Mouse (Mus musculus): ENCODE results near the gene Atpif1. TPM values are rescaled to one million over a fixed set of nuclear protein-coding genes. Genes with fewer than 3 reads are reported as not detected.

The Atpif1 gene
- total and polyA plus RNA-seq, 3 experiments, result 292 to 397 (median 342) TPM

DNA sequence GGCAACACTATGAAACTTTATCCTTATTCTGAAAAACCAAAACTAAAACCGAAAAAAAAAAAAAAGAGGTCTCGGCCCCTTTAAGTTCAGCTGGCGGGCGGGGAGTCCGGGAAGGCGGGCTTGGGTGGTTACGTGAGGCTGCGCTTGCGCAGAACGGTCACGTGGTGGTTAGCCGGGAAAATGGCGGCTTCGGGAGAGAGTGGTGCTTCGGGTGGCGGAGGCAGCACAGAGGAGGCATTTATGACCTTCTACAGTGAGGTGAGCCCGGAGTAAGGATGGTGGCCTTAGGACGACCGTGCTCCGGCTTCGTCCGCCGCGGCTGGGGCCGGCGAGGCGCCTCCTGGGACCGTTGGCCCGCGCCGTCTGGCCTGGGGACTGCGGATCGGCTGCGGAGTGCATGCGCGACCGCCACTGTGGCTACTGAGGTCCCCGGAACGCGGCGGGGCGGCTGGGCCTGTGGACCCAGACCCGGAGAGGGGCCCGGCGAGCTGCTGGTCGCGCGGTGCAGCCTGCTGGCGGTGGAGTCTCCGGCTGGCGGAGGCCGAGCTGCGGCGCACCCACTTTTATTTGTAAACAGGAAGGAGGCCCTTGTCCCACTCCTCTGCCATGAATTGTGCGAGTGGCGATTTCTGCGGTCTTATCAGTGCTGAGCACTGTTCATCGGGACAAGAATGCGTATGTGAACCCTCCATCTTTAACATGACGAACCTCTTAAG, 2.1 kb upstream of the Atpif1 start, which contains the start of gene Dnajc8:
Dnajc8 (plus strand) TSS at position 145 of the 716 bp plus-strand sequence.
- peaks cover 13 to 42% of the 10 kb centered on the region in 2 experiments for H3K36me3 ChIP-seq (replicated peaks in 1 of 2; ENCODE audit: control insufficient read depth in 1 of 2, insufficient read depth in 1 of 2, low read length in 1 of 2)
- H3K79me2 ChIP-seq (replicated peaks; ENCODE audit: control insufficient read depth, extremely low read depth, insufficient read depth, poor library complexity, severe bottlenecking), result peaks cover 54% of the 10 kb centered on the region
- in situ Hi-C loops (cut with MboI; ENCODE audit: low pct_ligation_motif_present, low pct_unique_long_range_greater_than_20kb, low sequenced_read_pairs), result no loop called here
- H3K4me3 ChIP-seq (replicated peaks in 1 of 3; ENCODE audit: low read depth in 2 of 3, low read length in 2 of 3, poor library complexity in 1 of 3), result peak within 1 kb of the TSS; percentile 84 to 96 (median 90)
- no peaks in the 10 kb centered on the region for H3K9me3 ChIP-seq (replicated peaks; ENCODE audit: low read length)
- H3K27ac ChIP-seq (ENCODE audit: insufficient read depth, low read depth), result peak within 1 kb of the TSS; percentile 54
- TF ChIP-seq SIN3A (IDR thresholded peaks at IDR 0.05; ENCODE audit: low read length), result peak; percentile 67
- no peak; the same call in 1 of the 2 replicates for TF ChIP-seq GABPA (IDR thresholded peaks at IDR 0.05; ENCODE audit: insufficient replicate concordance, low read depth, low read length)
- peak; percentile 98 for TF ChIP-seq MAX (IDR thresholded peaks at IDR 0.05; ENCODE audit: low read length)
- TF ChIP-seq CHD2 (IDR thresholded peaks at IDR 0.05; ENCODE audit: low read length), result no peak
- no peak for TF ChIP-seq JUN (IDR thresholded peaks at IDR 0.05; ENCODE audit: insufficient read depth, low read depth, low read length)
- peak; percentile 93 for TF ChIP-seq NRF1 (IDR thresholded peaks at IDR 0.05; ENCODE audit: low read depth, low read length)
- TF ChIP-seq UBTF (IDR thresholded peaks at IDR 0.05; ENCODE audit: low read depth, low read length), result peak; percentile 56; the same call in 1 of the 2 replicates
- TF ChIP-seq MAZ (IDR thresholded peaks at IDR 0.05; ENCODE audit: low read depth, low read length), result peak; percentile 73; the same call in 1 of the 2 replicates
- peak; percentile 60 for TF ChIP-seq ETS1 (conservative IDR thresholded peaks at IDR 0.05; ENCODE audit: low read depth, low read length)
- TF ChIP-seq ZKSCAN1 (IDR thresholded peaks at IDR 0.05; ENCODE audit: borderline replicate concordance, low read depth, low read length), result no peak
- TF ChIP-seq EP300 (IDR thresholded peaks at IDR 0.05; ENCODE audit: low read length), result no peak; the same call in 1 of the 2 replicates
- peak; percentile 61; the same call in 1 of the 2 replicates for TF ChIP-seq ELF1 (IDR thresholded peaks at IDR 0.05; ENCODE audit: low read depth, low read length)
- TF ChIP-seq MEF2A (IDR thresholded peaks at IDR 0.05; ENCODE audit: borderline replicate concordance, low read depth, low read length), result 0 out of 2 replicates have a peak, but pooled peaks have one; percentile 21
- no peak for TF ChIP-seq CHD1 (IDR thresholded peaks at IDR 0.05; ENCODE audit: low read depth, low read length)
- no peak for TF ChIP-seq MYC (IDR thresholded peaks at IDR 0.05; ENCODE audit: low read depth, low read length)
- no peak for TF ChIP-seq RAD21 (IDR thresholded peaks at IDR 0.05; ENCODE audit: low read depth, low read length)
- peak; percentile 73 for TF ChIP-seq IRF4 (IDR thresholded peaks at IDR 0.05; ENCODE audit: low read depth, low read length)
- no peak for TF ChIP-seq RCOR1 (conservative IDR thresholded peaks at IDR 0.05; ENCODE audit: low read depth, low read length)
- TF ChIP-seq KAT2A (IDR thresholded peaks at IDR 0.05; ENCODE audit: insufficient replicate concordance, low read length), result peak; percentile 75; the same call in 1 of the 2 replicates
- TF ChIP-seq ZC3H11A (IDR thresholded peaks at IDR 0.05; ENCODE audit: low read depth, low read length), result no peak
- TF ChIP-seq ZNF384 (IDR thresholded peaks at IDR 0.05; ENCODE audit: low read depth, low read length), result peak; percentile 98
- peak; percentile 79 for TF ChIP-seq MXI1 (IDR thresholded peaks at IDR 0.05; ENCODE audit: low read depth, low read length)
- TF ChIP-seq NELFE (IDR thresholded peaks at IDR 0.05; ENCODE audit: low read depth, low read length), result peak; percentile 93
- peak; percentile 97 for TF ChIP-seq TCF12 (IDR thresholded peaks at IDR 0.05; ENCODE audit: low read depth, low read length)
- no peak for TF ChIP-seq CTCF (conservative IDR thresholded peaks at IDR 0.05 in 1 of 2, IDR thresholded peaks at IDR 0.05 in 1 of 2; ENCODE audit: low read depth in 2 of 2, low read length in 2 of 2)
- TF ChIP-seq HCFC1 (IDR thresholded peaks at IDR 0.05; ENCODE audit: low read depth, low read length), result peak; percentile 86
- TF ChIP-seq E2F4 (IDR thresholded peaks at IDR 0.05; ENCODE audit: insufficient replicate concordance, low read depth, low read length), result peak; percentile 91; the same call in 1 of the 2 replicates
- no peak for TF ChIP-seq JUND (conservative IDR thresholded peaks at IDR 0.05; ENCODE audit: low read depth, low read length)
- no peak for TF ChIP-seq PAX5 (IDR thresholded peaks at IDR 0.05; ENCODE audit: low read length)
- peak; percentile 100 for TF ChIP-seq USF1 (IDR thresholded peaks at IDR 0.05; ENCODE audit: low read depth, low read length)
- peak; percentile 87 for TF ChIP-seq TBP (conservative IDR thresholded peaks at IDR 0.05; ENCODE audit: low read depth, low read length)
- TF ChIP-seq ZMIZ1 (IDR thresholded peaks at IDR 0.05; ENCODE audit: low read depth, low read length), result no peak; the same call in 1 of the 2 replicates
- no peak for TF ChIP-seq SMC3 (IDR thresholded peaks at IDR 0.05; ENCODE audit: low read depth, low read length)
- TF ChIP-seq USF2 (conservative IDR thresholded peaks at IDR 0.05; ENCODE audit: low read depth, low read length), result peak; percentile 97
- peak; percentile 86 for TF ChIP-seq POLR2A (IDR thresholded peaks at IDR 0.05; ENCODE audit: low read depth, low read length)
- TF ChIP-seq BHLHE40 (IDR thresholded peaks at IDR 0.05; ENCODE audit: low read depth, low read length), result peak; percentile 67
- TF ChIP-seq MAFK (IDR thresholded peaks at IDR 0.05; ENCODE audit: insufficient replicate concordance, low read length), result no peak
- peak; percentile 72; the same call in 1 of the 2 replicates for TF ChIP-seq POLR2AphosphoS2 (IDR thresholded peaks at IDR 0.05; ENCODE audit: low read depth, low read length)
- DNase-seq (ENCODE audit: extremely low read depth), result peak; percentile 94
- peak within 1 kb of the TSS; percentile 88 for H3K9ac ChIP-seq (ENCODE audit: insufficient read depth, low read depth)
- H3K27me3 ChIP-seq (replicated peaks), result no peaks in the 10 kb centered on the region
- dilution Hi-C loops (cut with MboI; ENCODE audit: extremely low pct_ligation_motif_present, extremely low pct_unique_long_range_greater_than_20kb, low sequenced_read_pairs), result no loop called here
- H3K4me2 ChIP-seq (ENCODE audit: insufficient read depth, low read depth, poor library complexity, severe bottlenecking), result peak within 1 kb of the TSS; percentile 99
- H3K4me1 ChIP-seq (ENCODE audit: control insufficient read depth in 1 of 2, insufficient read depth in 2 of 2), result peaks cover 6 to 37% of the 10 kb centered on the region in 2 experiments

All from CH12.LX (cell line).